Mouse (Mus musculus) liver, postnatal 0 days (tissue): Measurements from ENCODE around the gene Sdk1. TPM values are rescaled to one million over a fixed set of nuclear protein-coding genes. Genes with fewer than 3 reads are reported as not detected.

ENCODE experiments used
- ATAC-seq: fragments of 200-750 bp; cut with Nextera tagmentation; 2 replicates; pipeline ENCODE4 v1.8.0; 2017; ENCODE audit warnings: mild to moderate bottlenecking, moderate library complexity
- DNase-seq: peaks from one replicate; pipeline ENCODE4 v3.0.0-alpha.2; 2016
- H3K27ac ChIP-seq: fragments of 300-500 bp; sonication (generic); 2 replicates; pipeline ENCODE4 v1.5.1; 2014; ENCODE audit warnings: antibody characterized with exemption, moderate library complexity, mild to moderate bottlenecking, low read depth
- H3K27me3 ChIP-seq: fragments of 300-500 bp; sonication (generic); 2 replicates; pipeline ENCODE4 v1.6.1; 2014; ENCODE audit warnings: low read length, control low read depth, mixed read lengths; ENCODE audit not compliant: insufficient read depth
- H3K36me3 ChIP-seq: fragments of 300-500 bp; sonication (generic); replicated peaks from 2 replicates; pipeline ENCODE4 v1.6.1; 2014; ENCODE audit warnings: mild to moderate bottlenecking, control low read depth, low read length, moderate library complexity, mixed read lengths; ENCODE audit not compliant: insufficient read depth
- H3K4me1 ChIP-seq: fragments of 300-500 bp; sonication (generic); 2 replicates; pipeline ENCODE4 v1.6.1; 2014; ENCODE audit warnings: antibody characterized with exemption, mild to moderate bottlenecking, control low read depth; ENCODE audit not compliant: insufficient read depth
- H3K4me2 ChIP-seq: fragments of 300-500 bp; sonication (generic); 2 replicates; pipeline ENCODE4 v1.6.1; 2014; ENCODE audit warnings: low read depth, mild to moderate bottlenecking, low read length, moderate library complexity, mixed read lengths
- H3K4me3 ChIP-seq: fragments of 300-500 bp; sonication (generic); 2 replicates; pipeline ENCODE4 v1.5.1; 2014; ENCODE audit warnings: low read depth, low read length
- H3K9ac ChIP-seq: fragments of 300-500 bp; sonication (generic); replicated peaks from 2 replicates; pipeline ENCODE4 v1.6.1; 2014; ENCODE audit warnings: mild to moderate bottlenecking, moderate library complexity
- H3K9me3 ChIP-seq: fragments of 300-500 bp; sonication (generic); 2 replicates; pipeline ENCODE4 v1.6.1; 2016; ENCODE audit warnings: mild to moderate bottlenecking, control low read depth, low read length, mixed read lengths
- CTCF ChIP-seq: sonication (generic); IDR thresholded peaks from 2 replicates; pipeline ENCODE4 v1.5.1; 2016; ENCODE audit warnings: antibody characterized with exemption, low read depth
- EP300 ChIP-seq: IDR thresholded peaks from 2 replicates; pipeline ENCODE4 v1.6.1; 2016; ENCODE audit warnings: antibody characterized with exemption, low read depth, mild to moderate bottlenecking
- WGBS: fragments of 180-500 bp; shearing (Covaris S2); extraction: QIAGEN DNeasy Blood & Tissue Kit; methylation state at CpG from one replicate; pipeline ENCODE4 v1.1.7; 2014; ENCODE audit not compliant: insufficient replicate concordance; 5-methylcytosine and 5-hydroxymethylcytosine counted together
- polyA plus RNA-seq: library from polyadenylated mRNA; unstranded; fragments of >200 nt; fragmentation: Nextera tagmentation; extraction: Ambion mirVana; gene quantifications from 2 replicates; pipeline ENCODE4 v1.2.1, GENCODE M21; 2015

Gene Sdk1
- polyA plus RNA-seq, 1 experiment from 2014 or later: 0.06 TPM

DNA sequence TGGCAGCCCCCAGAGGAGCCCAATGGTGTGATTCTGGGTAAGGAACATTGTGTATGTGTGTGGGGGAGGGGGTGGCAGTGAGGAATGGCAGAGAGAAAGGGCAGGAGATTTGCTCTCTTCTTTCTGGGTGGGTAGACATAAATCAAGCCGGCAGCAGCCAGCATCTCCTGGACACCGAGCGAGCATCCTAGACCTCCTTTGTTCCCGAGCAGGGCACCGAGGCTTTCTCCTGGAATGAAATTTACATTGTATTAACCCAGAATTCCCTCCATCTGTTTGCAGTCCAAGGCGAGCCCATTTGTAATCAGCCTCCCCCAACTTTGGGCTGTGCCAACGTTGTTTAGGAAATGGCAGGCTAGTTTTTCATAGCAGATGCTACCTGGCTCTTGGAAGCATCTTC, 858.9 kb downstream of the Sdk1 start:
- Histone ChIP-seq H3K36me3 (no peaks in the 10 kb centered on the region), H3K9ac (no peak overlapping the region), H3K27me3 (no peaks in the 10 kb centered on the region), H3K27ac (no peak overlapping the region), H3K4me2 (no peak overlapping the region), H3K4me1 (no peaks in the 10 kb centered on the region), H3K4me3 (no peak overlapping the region), H3K9me3 (0 out of 2 replicates have a peak, but pooled peaks cover 4% of the 10 kb centered on the region)
- DNase-seq (no peak), ATAC-seq (no peak)
- 81% methylated on average over 7 of the region's 7 CpGs for WGBS
- TF ChIP-seq EP300 (no peak), CTCF (no peak)

DNA sequence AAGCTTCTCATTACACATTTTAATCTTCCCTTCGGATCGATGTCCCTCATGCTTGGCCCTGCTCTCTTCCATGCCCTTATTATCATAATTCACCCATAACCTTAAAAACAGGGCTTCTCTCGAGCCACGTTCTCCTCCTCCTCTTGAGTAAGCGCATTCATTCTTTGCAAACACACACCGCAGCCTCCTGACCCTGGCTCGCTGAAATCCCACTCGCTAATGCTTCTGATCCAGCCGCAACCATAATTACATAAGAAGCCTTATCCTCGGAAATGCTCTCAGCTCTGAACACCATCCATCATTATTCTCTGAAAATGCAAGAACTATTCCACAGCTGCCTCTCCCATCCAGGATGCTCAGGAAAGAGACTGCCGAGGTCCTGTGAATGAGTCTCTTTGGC, 866.1 kb downstream of the Sdk1 start:
- DNase-seq: no peak

DNA sequence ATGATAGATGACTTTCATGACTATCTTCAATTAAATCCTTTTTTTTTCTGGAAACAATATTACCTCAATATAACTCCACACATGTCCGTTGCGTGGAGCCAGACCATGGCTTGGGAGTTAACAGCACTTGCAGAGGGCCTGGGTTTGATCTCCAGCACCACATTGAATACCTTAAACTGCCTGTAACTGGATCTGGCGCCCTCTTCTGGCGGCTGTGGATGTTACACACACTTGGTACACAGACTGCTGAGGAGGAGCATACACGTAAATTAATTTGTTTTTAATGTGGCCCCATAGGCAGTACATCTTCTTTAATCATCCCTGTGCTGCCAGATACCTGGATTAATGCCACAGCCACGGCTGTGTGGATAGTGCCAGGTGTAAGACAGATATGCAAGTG, 870.7 kb downstream of the Sdk1 start:
- WGBS: 77% methylated on average over 6 of the region's 6 CpGs

More for the DNA sequence above, 866.1 kb downstream of the Sdk1 start:
- Histone ChIP-seq H3K9me3 (peaks cover 4% of the 10 kb centered on the region; the same call in 1 of the 2 replicates), H3K4me1 (no peaks in the 10 kb centered on the region), H3K27ac (no peak overlapping the region), H3K4me3 (no peak overlapping the region), H3K36me3 (no peaks in the 10 kb centered on the region), H3K9ac (no peak overlapping the region), H3K27me3 (no peaks in the 10 kb centered on the region), H3K4me2 (no peak overlapping the region)
- 73% methylated on average over 11 of the region's 11 CpGs for WGBS
- TF ChIP-seq EP300: no peak
- TF ChIP-seq CTCF: no peak
- no peak for ATAC-seq

DNA sequence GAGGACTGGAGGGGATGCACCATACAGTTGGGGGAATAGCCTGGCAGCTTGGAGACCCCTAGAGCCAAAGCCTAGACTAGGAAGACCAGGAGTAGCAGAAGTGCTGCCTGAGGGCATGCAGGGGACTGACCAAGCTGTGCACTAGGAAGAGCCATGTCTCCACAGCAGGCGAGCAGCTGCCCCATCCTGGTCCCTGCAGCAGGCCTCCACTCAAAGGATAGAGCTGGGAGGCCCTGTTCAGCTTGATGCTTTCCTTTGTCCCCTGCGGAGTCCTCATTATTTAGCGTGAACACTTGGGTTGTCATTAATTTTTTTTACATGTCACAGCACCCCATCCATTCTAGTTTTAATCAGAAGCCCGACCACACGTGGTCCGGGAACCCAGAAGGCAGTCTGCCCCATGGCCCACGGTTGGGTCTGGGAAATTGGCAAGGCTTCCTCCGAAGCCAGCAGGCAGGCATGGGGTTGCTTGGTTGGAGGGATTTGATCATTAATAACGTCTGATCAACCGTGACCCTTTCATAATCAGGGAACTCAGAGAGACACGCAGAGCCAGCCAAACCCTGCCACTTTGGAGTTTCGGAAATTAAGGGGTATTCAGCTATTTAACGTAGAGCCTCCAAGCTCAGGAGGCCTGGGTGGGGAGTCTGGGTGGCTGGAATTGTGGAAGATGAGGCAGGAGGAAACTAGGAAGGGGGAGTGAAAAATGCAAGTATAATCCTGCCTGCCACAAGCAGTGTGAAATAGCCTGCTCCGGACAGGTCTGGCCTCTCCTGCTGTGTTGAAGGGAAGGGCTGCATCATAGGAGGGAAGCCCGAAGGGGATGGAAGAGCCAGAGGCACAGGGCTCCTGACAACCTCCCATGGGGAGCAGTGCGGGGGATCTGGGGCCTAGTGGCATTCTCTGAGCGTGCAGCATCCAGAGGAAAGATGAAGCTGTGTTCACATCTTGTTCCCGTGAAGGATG, 872.2 kb downstream of the Sdk1 start:
- no peak overlapping the region for H3K27ac ChIP-seq
- no peaks in the 10 kb centered on the region for H3K27me3 ChIP-seq
- H3K9ac ChIP-seq: no peak overlapping the region
- no peak overlapping the region for H3K4me2 ChIP-seq
- H3K9me3 ChIP-seq: peaks cover 4% of the 10 kb centered on the region; the same call in 1 of the 2 replicates
- H3K4me3 ChIP-seq: no peak overlapping the region
- 63% methylated on average over 18 of the region's 18 CpGs for WGBS
- H3K4me1 ChIP-seq: no peaks in the 10 kb centered on the region
- no peaks in the 10 kb centered on the region for H3K36me3 ChIP-seq
- DNase-seq (no peak), ATAC-seq (no peak)
- no peak for TF ChIP-seq CTCF
- TF ChIP-seq EP300: no peak

More for the DNA sequence above, 870.7 kb downstream of the Sdk1 start:
- no peak overlapping the region for H3K4me2 ChIP-seq
- no peak overlapping the region for H3K9ac ChIP-seq
- no peaks in the 10 kb centered on the region for H3K27me3 ChIP-seq
- no peak for ATAC-seq
- H3K27ac ChIP-seq: no peak overlapping the region
- H3K4me1 ChIP-seq: no peaks in the 10 kb centered on the region
- peaks cover 4% of the 10 kb centered on the region; the same call in 1 of the 2 replicates for H3K9me3 ChIP-seq
- no peak overlapping the region for H3K4me3 ChIP-seq
- no peak for DNase-seq
- TF ChIP-seq CTCF (0 out of 2 replicates have a peak, but pooled peaks have one; percentile 22), EP300 (no peak)
- no peaks in the 10 kb centered on the region for H3K36me3 ChIP-seq

DNA sequence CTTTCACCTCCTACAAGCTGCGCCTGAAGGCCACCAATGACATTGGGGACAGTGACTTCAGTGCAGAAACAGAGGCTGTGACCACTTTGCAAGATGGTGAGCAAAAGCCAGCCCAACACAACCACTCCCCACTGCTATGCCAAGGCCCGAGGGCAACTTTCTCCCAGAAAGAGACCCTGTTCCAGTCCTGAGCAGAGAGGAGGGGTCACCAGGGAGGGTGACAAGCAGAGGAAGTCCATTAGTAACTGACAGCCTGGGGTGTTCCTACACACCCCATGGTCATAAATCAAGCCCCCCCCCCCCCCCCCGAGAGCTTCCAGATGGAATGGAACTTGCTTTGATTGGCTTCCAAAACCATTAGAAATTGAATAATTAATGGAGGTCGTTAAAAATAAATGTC, 886.5 kb downstream of the Sdk1 start:
- H3K4me3 ChIP-seq: no peak overlapping the region
- no peak overlapping the region for H3K27ac ChIP-seq
- DNase-seq (no peak), ATAC-seq (no peak)
- WGBS: 66% methylated on average over 4 of the region's 4 CpGs
- no peak overlapping the region for H3K9ac ChIP-seq
- H3K36me3 ChIP-seq: no peaks in the 10 kb centered on the region
- TF ChIP-seq EP300 (no peak), CTCF (no peak)
- H3K4me2 ChIP-seq: no peak overlapping the region
- no peaks in the 10 kb centered on the region for H3K4me1 ChIP-seq
- H3K27me3 ChIP-seq: no peaks in the 10 kb centered on the region
- H3K9me3 ChIP-seq: 0 out of 2 replicates have a peak, but pooled peaks cover 2% of the 10 kb centered on the region

DNA sequence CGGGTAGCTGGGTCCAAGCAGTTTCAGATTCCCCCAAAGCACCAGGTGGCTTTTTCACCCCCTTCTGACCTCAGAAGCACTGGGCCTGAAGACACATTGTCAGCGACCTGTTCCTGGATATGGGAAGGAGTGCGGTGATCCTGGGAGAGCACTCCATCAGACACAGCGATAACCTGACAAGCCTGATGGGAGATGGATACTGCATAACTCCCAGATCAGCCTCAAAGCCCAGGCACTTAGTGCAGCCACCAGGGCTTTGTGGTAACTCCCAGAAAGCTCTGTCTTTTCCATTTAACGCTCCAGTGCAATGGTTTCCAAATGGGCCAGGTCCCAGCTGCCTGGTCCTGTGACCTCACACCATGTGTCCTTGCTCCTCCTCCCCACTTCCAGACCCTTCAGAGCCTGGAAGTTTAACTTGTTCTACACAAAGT, 886.9 kb downstream of the Sdk1 start:
- no peak overlapping the region for H3K4me2 ChIP-seq
- no peaks in the 10 kb centered on the region for H3K36me3 ChIP-seq
- H3K27ac ChIP-seq: no peak overlapping the region
- no peaks in the 10 kb centered on the region for H3K27me3 ChIP-seq
- WGBS: 52% methylated on average over 5 of the region's 5 CpGs
- no peak for DNase-seq
- ATAC-seq: no peak
- H3K9ac ChIP-seq: no peak overlapping the region
- no peaks in the 10 kb centered on the region for H3K4me1 ChIP-seq
- 0 out of 2 replicates have a peak, but pooled peaks cover 2% of the 10 kb centered on the region for H3K9me3 ChIP-seq
- no peak overlapping the region for H3K4me3 ChIP-seq
- TF ChIP-seq EP300 (no peak), CTCF (no peak)
